Mouse (Mus musculus): Measurements from ENCODE around the gene Gprc5a. TPM values are rescaled to one million over a fixed set of nuclear protein-coding genes. Genes with fewer than 3 reads are reported as not detected.

Gene Gprc5a
- polyA plus RNA-seq (2011; ENCODE audit: insufficient read length, low read depth, missing spikeins), result 21.8 and 33.3 TPM in 2 replicates

- H3K4me3 ChIP-seq (ENCODE audit: insufficient read depth, low read length), result peak within 1 kb of the TSS; percentile 75
- H3K27ac ChIP-seq (ENCODE audit: insufficient read depth, low read length), result peak within 1 kb of the TSS; percentile 30
- H3K4me1 ChIP-seq (ENCODE audit: control insufficient read depth, insufficient read depth, low read length), result peaks cover 20% of the 10 kb centered on the region
- TF ChIP-seq POLR2A (IDR thresholded peaks at IDR 0.05; ENCODE audit: low read depth, low read length), result peak; percentile 81
- TF ChIP-seq CTCF (IDR thresholded peaks at IDR 0.05; ENCODE audit: borderline replicate concordance, insufficient read depth, low read length), result no peak
These were observed at the start of gene Gprc5a for GRCm38 (mm10) chr6:135065236-135065957. Gprc5a (plus strand) TSS chr6:135065651.

DNA sequence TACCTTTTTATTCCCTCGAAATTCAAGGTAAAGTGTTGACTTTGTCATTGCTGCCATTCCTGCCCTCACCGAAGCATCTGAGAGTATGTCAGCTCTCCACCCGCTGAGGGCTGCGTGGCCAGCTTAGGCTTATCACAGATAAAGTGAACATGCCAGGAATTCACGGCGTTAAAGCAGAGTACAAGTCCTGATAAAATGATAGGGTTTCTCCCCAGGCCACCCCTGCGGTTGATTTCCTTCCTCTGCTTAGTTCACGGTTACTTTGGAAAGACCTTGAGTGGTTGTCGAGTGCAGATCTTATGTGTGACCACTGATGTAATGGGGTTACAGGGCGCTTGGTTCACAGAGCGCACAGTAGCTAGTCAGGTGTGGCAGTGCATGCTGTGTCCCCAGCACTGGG, 48.2 kb upstream of the Gprc5a start:
- H3K4me3 ChIP-seq (ENCODE audit: insufficient read depth, low read length), result no peak overlapping the region
- H3K27ac ChIP-seq (ENCODE audit: insufficient read depth, low read length), result no peak overlapping the region
- no peak for TF ChIP-seq CTCF (IDR thresholded peaks at IDR 0.05; ENCODE audit: borderline replicate concordance, insufficient read depth, low read length)
- peaks cover 2% of the 10 kb centered on the region; the same call in 1 of the 2 replicates for H3K4me1 ChIP-seq (ENCODE audit: control insufficient read depth, insufficient read depth, low read length)

DNA sequence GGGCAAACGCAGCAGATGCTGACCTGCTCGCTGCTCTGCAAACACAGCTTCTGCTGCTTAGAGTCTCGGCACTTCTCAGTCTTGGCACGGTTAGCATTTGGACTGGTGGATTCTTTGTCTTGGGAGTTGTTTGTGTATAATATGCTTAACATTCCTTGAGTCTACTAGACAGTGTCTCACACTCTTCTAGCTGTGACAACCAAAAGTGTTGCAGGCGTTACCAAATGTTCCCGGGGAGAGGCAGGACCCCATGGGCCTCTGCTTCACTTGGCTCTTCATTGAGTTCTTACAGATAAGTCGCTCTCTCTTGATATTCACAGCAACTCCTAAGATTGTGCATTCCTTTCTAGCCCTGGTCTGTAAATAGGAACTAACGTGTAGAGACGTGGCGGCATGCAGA, 45.9 kb upstream of the Gprc5a start:
- no peak overlapping the region for H3K4me3 ChIP-seq (ENCODE audit: insufficient read depth, low read length)
- TF ChIP-seq CTCF (IDR thresholded peaks at IDR 0.05; ENCODE audit: borderline replicate concordance, insufficient read depth, low read length) (no peak), POLR2A (IDR thresholded peaks at IDR 0.05; ENCODE audit: low read depth, low read length) (no peak)
- no peaks in the 10 kb centered on the region for H3K4me1 ChIP-seq (ENCODE audit: control insufficient read depth, insufficient read depth, low read length)
- H3K27ac ChIP-seq (ENCODE audit: insufficient read depth, low read length), result no peak overlapping the region

DNA sequence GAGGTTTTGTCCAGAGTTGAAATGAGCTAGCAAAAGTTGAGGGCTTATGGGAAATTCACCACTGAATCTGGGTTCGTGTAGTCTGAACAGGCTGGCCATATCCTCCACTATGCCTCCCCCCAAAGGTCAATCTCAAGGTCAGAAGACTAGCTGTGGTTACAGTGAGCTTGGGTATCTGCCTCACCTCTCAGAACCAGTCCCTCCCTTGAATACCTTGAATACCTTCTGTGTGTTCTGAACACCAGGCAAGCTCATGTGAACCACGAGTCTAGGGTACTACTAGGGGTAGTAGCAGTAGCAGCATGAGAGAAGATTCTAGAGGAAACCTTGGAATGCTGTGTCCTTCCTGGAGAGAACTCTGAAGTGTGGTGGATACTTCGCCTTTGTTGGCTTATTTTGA, 43.8 kb upstream of the Gprc5a start:
- H3K4me1 ChIP-seq (ENCODE audit: control insufficient read depth, insufficient read depth, low read length), result peaks cover 4% of the 10 kb centered on the region; the same call in 1 of the 2 replicates
- no peak overlapping the region for H3K4me3 ChIP-seq (ENCODE audit: insufficient read depth, low read length)
- no peak for TF ChIP-seq CTCF (IDR thresholded peaks at IDR 0.05; ENCODE audit: borderline replicate concordance, insufficient read depth, low read length)
- TF ChIP-seq POLR2A (IDR thresholded peaks at IDR 0.05; ENCODE audit: low read depth, low read length), result no peak
- no peak overlapping the region for H3K27ac ChIP-seq (ENCODE audit: insufficient read depth, low read length)

DNA sequence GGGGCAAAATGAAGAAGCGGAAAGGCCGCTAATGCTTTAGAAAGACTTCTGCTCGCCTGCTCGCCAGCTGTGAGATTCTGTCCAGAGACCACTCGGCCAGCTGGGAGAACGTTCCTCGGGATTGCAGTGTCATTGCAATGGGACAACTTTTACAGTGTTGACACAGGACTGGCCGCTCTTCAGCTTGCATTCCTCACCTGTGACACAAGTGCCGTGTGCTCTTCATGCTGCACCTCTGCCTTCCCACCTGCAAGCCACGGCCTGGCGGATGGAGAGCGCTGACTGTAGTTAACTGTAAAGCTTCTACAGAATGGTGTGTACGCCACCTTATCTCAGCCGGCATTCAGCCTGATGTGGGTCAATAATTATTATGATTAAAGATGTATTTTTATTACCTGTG, 42.1 kb upstream of the Gprc5a start:
- TF ChIP-seq CTCF (IDR thresholded peaks at IDR 0.05; ENCODE audit: borderline replicate concordance, insufficient read depth, low read length), result no peak
- TF ChIP-seq POLR2A (IDR thresholded peaks at IDR 0.05; ENCODE audit: low read depth, low read length), result no peak
- H3K4me3 ChIP-seq (ENCODE audit: insufficient read depth, low read length), result no peak overlapping the region
- H3K4me1 ChIP-seq (ENCODE audit: control insufficient read depth, insufficient read depth, low read length), result peaks cover 6% of the 10 kb centered on the region; the same call in 1 of the 2 replicates
- no peak overlapping the region for H3K27ac ChIP-seq (ENCODE audit: insufficient read depth, low read length)

DNA sequence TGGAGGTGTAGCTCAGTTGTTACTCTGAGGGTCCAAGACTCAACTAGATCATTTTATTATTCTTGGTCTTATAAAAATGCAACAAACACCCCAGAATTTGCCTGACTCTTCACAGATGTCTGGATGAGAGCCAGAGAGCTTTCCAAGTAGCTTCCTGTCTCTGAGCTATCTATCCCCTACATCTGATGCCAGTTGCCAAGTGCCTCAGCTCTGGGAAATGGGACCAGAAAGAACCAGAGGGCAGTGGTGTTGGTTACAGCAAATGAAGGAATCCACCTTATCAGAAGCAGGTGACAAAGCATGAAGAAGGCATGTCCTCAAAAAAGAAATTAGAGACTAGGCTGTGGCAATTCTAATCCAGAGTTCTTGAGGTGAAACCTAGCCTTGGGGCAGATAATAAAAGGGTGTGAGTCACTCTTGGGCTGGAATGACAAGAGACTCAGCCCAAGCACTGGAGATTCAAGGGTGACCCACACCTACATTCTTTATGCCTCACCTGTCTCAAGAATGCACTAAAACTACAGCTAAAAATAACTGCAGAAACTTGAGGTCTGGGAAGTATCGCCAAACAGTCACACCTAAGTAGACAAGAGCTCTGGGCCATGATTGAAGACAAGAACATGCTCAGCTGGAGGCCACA, 40.5 kb upstream of the Gprc5a start:
- no peak overlapping the region for H3K27ac ChIP-seq (ENCODE audit: insufficient read depth, low read length)
- H3K4me1 ChIP-seq (ENCODE audit: control insufficient read depth, insufficient read depth, low read length), result peaks cover 6% of the 10 kb centered on the region; the same call in 1 of the 2 replicates
- no peak overlapping the region for H3K4me3 ChIP-seq (ENCODE audit: insufficient read depth, low read length)
- TF ChIP-seq POLR2A (IDR thresholded peaks at IDR 0.05; ENCODE audit: low read depth, low read length) (no peak), CTCF (IDR thresholded peaks at IDR 0.05; ENCODE audit: borderline replicate concordance, insufficient read depth, low read length) (no peak)

- TF ChIP-seq POLR2A (IDR thresholded peaks at IDR 0.05; ENCODE audit: low read depth, low read length) (no peak), CTCF (IDR thresholded peaks at IDR 0.05; ENCODE audit: borderline replicate concordance, insufficient read depth, low read length) (no peak)
- Histone ChIP-seq H3K27ac (ENCODE audit: insufficient read depth, low read length) (no peak overlapping the region), H3K4me3 (ENCODE audit: insufficient read depth, low read length) (no peak overlapping the region), H3K4me1 (ENCODE audit: control insufficient read depth, insufficient read depth, low read length) (peaks cover 6% of the 10 kb centered on the region; the same call in 1 of the 2 replicates)
These were observed 39.2 kb upstream of the Gprc5a start for GRCm38 (mm10) chr6:135026232-135026631.

GRCm38 (mm10) chr6:135026755-135027154, 38.7 kb upstream of the Gprc5a start:
- Histone ChIP-seq H3K27ac (ENCODE audit: insufficient read depth, low read length) (no peak overlapping the region), H3K4me3 (ENCODE audit: insufficient read depth, low read length) (no peak overlapping the region), H3K4me1 (ENCODE audit: control insufficient read depth, insufficient read depth, low read length) (peaks cover 6% of the 10 kb centered on the region; the same call in 1 of the 2 replicates)
- no peak for TF ChIP-seq CTCF (IDR thresholded peaks at IDR 0.05; ENCODE audit: borderline replicate concordance, insufficient read depth, low read length)
- no peak for TF ChIP-seq POLR2A (IDR thresholded peaks at IDR 0.05; ENCODE audit: low read depth, low read length)

- H3K27ac ChIP-seq (ENCODE audit: insufficient read depth, low read length), result no peak overlapping the region
- peaks cover 6% of the 10 kb centered on the region; the same call in 1 of the 2 replicates for H3K4me1 ChIP-seq (ENCODE audit: control insufficient read depth, insufficient read depth, low read length)
- no peak for TF ChIP-seq POLR2A (IDR thresholded peaks at IDR 0.05; ENCODE audit: low read depth, low read length)
- TF ChIP-seq CTCF (IDR thresholded peaks at IDR 0.05; ENCODE audit: borderline replicate concordance, insufficient read depth, low read length), result no peak
- H3K4me3 ChIP-seq (ENCODE audit: insufficient read depth, low read length), result no peak overlapping the region
These were observed 36.2 kb upstream of the Gprc5a start for GRCm38 (mm10) chr6:135029246-135029645.

DNA sequence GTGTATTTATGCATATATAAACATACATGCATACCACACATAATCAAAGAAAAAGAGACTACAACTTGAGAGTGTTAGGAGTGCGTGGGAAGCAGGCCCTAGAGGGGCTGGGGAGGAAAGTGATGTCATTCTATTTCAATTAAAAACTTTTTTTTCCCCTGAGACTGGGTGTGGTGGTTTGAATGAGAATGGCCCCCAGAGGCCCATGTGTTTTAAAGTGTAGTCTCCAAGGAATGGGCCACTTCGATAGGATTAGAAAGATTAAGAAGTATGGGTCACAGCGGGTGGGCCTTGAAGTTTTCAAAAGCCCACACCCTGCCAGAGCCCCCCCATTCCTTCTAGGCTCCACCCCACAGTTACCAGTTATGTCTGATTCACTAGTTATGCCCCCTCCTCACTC, 26.8 kb upstream of the Gprc5a start:
- H3K4me1 ChIP-seq (ENCODE audit: control insufficient read depth, insufficient read depth, low read length), result peaks cover 6% of the 10 kb centered on the region
- no peak for TF ChIP-seq POLR2A (IDR thresholded peaks at IDR 0.05; ENCODE audit: low read depth, low read length)
- no peak for TF ChIP-seq CTCF (IDR thresholded peaks at IDR 0.05; ENCODE audit: borderline replicate concordance, insufficient read depth, low read length)
- no peak overlapping the region for H3K4me3 ChIP-seq (ENCODE audit: insufficient read depth, low read length)
- H3K27ac ChIP-seq (ENCODE audit: insufficient read depth, low read length), result no peak overlapping the region

Data from embryonic fibroblast, embryonic 13.5 days (primary cell).